Mouse (Mus musculus): ENCODE results near the gene Hps1. TPM values are rescaled to one million over a fixed set of nuclear protein-coding genes. Genes with fewer than 3 reads are reported as not detected.

Gene Hps1
- polyA plus RNA-seq, 1 experiment from 2014 or later = 18.6 TPM

DNA sequence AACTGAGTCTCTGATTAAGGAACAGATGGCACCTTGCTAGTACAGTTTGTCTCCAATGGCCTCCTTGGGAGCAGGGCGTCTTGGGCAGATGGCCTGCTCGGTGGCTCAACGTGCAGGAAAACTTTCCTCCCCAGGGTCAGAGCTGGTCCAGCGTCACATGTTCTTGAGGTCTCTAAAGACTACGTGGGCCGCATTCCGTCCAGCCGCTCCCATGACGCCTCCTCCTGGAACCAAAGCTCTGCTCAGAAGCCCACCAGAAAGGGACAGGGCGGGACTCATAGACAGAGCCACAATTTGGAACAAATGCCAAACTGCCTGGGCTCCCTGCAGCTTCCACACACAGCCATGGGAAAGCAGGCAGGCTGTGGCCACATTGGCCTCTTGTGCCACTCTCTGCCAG is 53.0 kb downstream of the Hps1 start:
- no peak overlapping the region for H3K4me2 ChIP-seq (ENCODE audit: low read depth, low read length)
- no peak overlapping the region for H3K4me3 ChIP-seq (ENCODE audit: low read length)
- no peak overlapping the region for H3K27ac ChIP-seq (ENCODE audit: low read length)
- H3K36me3 ChIP-seq (ENCODE audit: control insufficient read depth, insufficient read depth, low read length) = no peaks in the 10 kb centered on the region
- WGBS = 89% methylated on average over 10 of the region's 10 CpGs
- H3K9ac ChIP-seq (ENCODE audit: low read depth, low read length) = no peak overlapping the region
- ATAC-seq = no peak
- no peaks in the 10 kb centered on the region for H3K27me3 ChIP-seq (replicated peaks; ENCODE audit: control insufficient read depth, insufficient read depth, low read length)
- H3K9me3 ChIP-seq (ENCODE audit: control insufficient read depth, low read length) = no peaks in the 10 kb centered on the region
- H3K4me1 ChIP-seq (ENCODE audit: control insufficient read depth, insufficient read depth, low read length) = peaks cover 29% of the 10 kb centered on the region

DNA sequence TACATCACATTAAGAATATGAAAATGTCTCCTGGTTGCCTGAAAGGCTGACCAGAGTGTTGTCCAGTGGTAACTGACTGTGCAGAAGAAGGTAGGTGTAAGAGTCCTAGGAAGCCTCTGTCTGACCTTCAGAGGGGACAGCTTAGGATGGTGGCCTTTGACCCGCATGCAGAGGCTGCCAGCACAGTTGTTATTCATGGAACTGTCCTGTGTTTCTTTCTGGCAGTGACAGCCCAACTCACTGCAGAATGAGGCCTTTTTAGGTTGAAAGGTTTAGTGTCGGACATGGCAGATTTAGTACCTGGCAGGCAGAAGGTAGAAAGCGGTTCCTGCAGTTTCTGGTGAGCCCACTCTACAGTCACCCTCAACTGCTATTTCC is 53.8 kb downstream of the Hps1 start:
- Histone ChIP-seq H3K9me3 (ENCODE audit: control insufficient read depth, low read length) (no peaks in the 10 kb centered on the region), H3K36me3 (ENCODE audit: control insufficient read depth, insufficient read depth, low read length) (no peaks in the 10 kb centered on the region), H3K9ac (ENCODE audit: low read depth, low read length) (no peak overlapping the region), H3K4me1 (ENCODE audit: control insufficient read depth, insufficient read depth, low read length) (peaks cover 29% of the 10 kb centered on the region), H3K4me3 (ENCODE audit: low read length) (no peak overlapping the region), H3K4me2 (ENCODE audit: low read depth, low read length) (no peak overlapping the region), H3K27me3 (replicated peaks; ENCODE audit: control insufficient read depth, insufficient read depth, low read length) (no peaks in the 10 kb centered on the region), H3K27ac (ENCODE audit: low read length) (peak overlapping the region; percentile 21; the same call in 1 of the 2 replicates)
- no peak for ATAC-seq
- WGBS = 79% methylated on average over 3 of the region's 3 CpGs

DNA sequence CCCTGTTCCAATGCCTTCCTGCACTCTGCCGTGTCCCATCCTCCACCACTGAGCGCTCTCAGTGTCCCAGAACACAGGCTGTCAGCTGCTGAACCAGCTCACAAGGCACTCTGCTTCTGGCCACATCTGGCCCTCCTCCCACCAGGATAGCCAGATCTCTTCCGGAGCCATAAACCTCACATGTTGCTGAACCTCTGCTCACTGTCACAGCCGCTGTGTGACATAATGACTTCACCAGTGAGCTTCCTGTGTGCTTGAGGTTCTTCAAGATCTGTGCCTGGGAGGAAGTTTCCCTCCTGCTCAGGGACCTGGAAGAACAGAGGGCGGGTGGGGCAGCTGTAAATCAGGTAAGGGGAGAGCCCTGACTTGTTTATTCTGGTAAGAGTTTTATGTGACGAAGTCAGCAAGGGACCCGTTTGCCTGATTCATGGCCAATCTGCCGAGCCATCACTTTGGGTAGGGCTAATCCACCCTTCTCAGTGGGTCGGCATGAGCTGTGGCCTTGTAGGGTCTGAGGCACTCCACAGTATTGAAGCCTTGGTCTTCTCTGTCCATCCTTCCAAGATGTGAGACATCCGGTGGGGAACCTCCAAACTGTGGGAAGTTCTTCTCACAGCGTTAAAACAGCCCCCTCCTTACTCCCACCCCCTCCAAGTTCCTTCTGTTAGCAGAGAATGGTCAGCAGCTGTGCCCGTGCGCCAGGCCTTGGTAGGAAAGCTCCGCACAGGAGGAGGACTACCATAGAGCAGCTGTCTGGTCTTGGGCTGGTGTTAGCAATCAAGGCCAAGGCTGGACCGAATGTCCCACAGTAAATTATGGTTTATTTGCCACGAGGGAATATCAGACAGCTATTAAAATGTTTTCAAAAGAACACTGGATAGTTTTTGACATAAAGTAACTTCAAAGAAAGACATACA is 54.5 kb downstream of the Hps1 start:
- Histone ChIP-seq H3K4me2 (ENCODE audit: low read depth, low read length) (no peak overlapping the region), H3K36me3 (ENCODE audit: control insufficient read depth, insufficient read depth, low read length) (no peaks in the 10 kb centered on the region), H3K4me3 (ENCODE audit: low read length) (no peak overlapping the region), H3K9me3 (ENCODE audit: control insufficient read depth, low read length) (no peaks in the 10 kb centered on the region), H3K4me1 (ENCODE audit: control insufficient read depth, insufficient read depth, low read length) (peaks cover 29% of the 10 kb centered on the region), H3K27me3 (replicated peaks; ENCODE audit: control insufficient read depth, insufficient read depth, low read length) (no peaks in the 10 kb centered on the region), H3K27ac (ENCODE audit: low read length) (peak overlapping the region; percentile 45), H3K9ac (ENCODE audit: low read depth, low read length) (0 out of 2 replicates have a peak overlapping the region, but pooled peaks have one; percentile 2)
- peak; percentile 53 for ATAC-seq
- 40% methylated on average over 16 of the region's 16 CpGs for WGBS

DNA sequence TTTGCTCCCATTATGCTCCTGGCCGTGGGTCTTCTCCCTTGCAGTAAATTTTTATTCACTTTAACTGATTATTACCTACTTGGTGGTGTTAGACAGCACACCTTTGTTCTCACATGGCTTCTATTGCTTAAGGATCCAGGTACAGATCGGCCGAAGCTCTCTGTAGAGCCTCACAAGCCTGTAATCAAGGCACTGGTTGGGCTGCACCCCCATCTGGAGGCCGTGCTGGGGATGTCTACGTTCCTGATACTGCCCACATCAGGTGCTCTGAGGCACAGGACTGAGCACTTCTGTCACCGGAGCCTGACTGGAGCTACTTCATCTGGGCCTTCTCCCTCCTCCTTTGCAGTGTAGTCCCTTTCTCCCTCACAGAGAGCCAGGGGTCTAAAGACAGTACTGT is 56.5 kb downstream of the Hps1 start:
- Histone ChIP-seq H3K4me2 (ENCODE audit: low read depth, low read length) (no peak overlapping the region), H3K27me3 (replicated peaks; ENCODE audit: control insufficient read depth, insufficient read depth, low read length) (no peaks in the 10 kb centered on the region), H3K36me3 (ENCODE audit: control insufficient read depth, insufficient read depth, low read length) (no peaks in the 10 kb centered on the region), H3K9ac (ENCODE audit: low read depth, low read length) (no peak overlapping the region), H3K9me3 (ENCODE audit: control insufficient read depth, low read length) (no peaks in the 10 kb centered on the region), H3K27ac (ENCODE audit: low read length) (peak overlapping the region; percentile 46), H3K4me1 (ENCODE audit: control insufficient read depth, insufficient read depth, low read length) (peaks cover 38% of the 10 kb centered on the region), H3K4me3 (ENCODE audit: low read length) (no peak overlapping the region)
- WGBS = 64% methylated on average over 6 of the region's 6 CpGs
- ATAC-seq = peak; percentile 45; the same call in 1 of the 2 replicates

DNA sequence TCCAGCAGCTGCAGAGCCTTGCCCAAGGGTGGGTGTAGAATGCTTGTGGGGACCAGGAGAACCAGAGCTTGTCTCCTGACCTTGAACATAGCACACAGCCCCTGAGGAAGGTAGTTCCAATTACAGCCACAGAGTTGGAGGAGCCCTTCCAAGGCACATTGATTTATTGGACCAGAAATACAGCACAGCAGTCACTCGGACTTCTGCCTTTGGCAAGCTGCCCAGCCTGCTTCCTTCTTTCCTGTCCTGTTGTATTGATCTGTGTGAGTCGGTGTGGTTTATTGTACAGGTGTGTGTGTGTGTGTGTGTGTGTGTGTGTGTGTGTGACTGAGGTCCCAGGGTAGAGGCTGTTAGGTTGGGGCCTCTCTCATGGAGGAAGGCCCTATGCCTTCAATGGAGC is 57.3 kb downstream of the Hps1 start:
- peaks cover 38% of the 10 kb centered on the region for H3K4me1 ChIP-seq (ENCODE audit: control insufficient read depth, insufficient read depth, low read length)
- H3K4me3 ChIP-seq (ENCODE audit: low read length) = no peak overlapping the region
- H3K27ac ChIP-seq (ENCODE audit: low read length) = peak overlapping the region; percentile 46; the same call in 1 of the 2 replicates
- ATAC-seq = peak; percentile 83
- no peak overlapping the region for H3K9ac ChIP-seq (ENCODE audit: low read depth, low read length)
- no peaks in the 10 kb centered on the region for H3K9me3 ChIP-seq (ENCODE audit: control insufficient read depth, low read length)
- no peak overlapping the region for H3K4me2 ChIP-seq (ENCODE audit: low read depth, low read length)
- no peaks in the 10 kb centered on the region for H3K36me3 ChIP-seq (ENCODE audit: control insufficient read depth, insufficient read depth, low read length)
- WGBS = 6% methylated on average over 2 of the region's 2 CpGs
- no peaks in the 10 kb centered on the region for H3K27me3 ChIP-seq (replicated peaks; ENCODE audit: control insufficient read depth, insufficient read depth, low read length)

DNA sequence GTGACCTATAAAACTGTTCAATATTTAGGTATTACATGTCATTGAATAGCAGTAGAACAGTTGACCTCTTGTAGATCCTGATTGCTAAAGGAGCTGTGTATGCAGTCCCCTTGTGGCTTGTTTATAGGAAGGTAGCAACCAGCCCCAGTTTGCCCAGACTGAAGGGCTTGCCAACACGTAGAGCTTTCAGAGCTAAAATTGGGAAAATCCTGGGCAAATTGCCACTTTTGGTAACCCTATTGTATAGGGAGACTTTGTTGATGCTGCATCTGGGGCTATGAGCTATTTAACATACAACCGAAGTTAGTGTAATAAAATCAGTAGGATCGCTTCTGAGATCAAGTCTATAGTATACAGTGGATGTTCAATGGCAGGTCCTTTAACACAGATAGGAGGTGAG is 61.7 kb downstream of the Hps1 start:
- H3K4me3 ChIP-seq (ENCODE audit: low read length) = no peak overlapping the region
- ATAC-seq = no peak
- no peak overlapping the region for H3K27ac ChIP-seq (ENCODE audit: low read length)
- WGBS = 84% methylated on average over 3 of the region's 3 CpGs
- H3K4me1 ChIP-seq (ENCODE audit: control insufficient read depth, insufficient read depth, low read length) = peaks cover 26% of the 10 kb centered on the region
- no peak overlapping the region for H3K9ac ChIP-seq (ENCODE audit: low read depth, low read length)
- no peaks in the 10 kb centered on the region for H3K27me3 ChIP-seq (replicated peaks; ENCODE audit: control insufficient read depth, insufficient read depth, low read length)
- H3K9me3 ChIP-seq (ENCODE audit: control insufficient read depth, low read length) = no peaks in the 10 kb centered on the region
- no peak overlapping the region for H3K4me2 ChIP-seq (ENCODE audit: low read depth, low read length)
- no peaks in the 10 kb centered on the region for H3K36me3 ChIP-seq (ENCODE audit: control insufficient read depth, insufficient read depth, low read length)

DNA sequence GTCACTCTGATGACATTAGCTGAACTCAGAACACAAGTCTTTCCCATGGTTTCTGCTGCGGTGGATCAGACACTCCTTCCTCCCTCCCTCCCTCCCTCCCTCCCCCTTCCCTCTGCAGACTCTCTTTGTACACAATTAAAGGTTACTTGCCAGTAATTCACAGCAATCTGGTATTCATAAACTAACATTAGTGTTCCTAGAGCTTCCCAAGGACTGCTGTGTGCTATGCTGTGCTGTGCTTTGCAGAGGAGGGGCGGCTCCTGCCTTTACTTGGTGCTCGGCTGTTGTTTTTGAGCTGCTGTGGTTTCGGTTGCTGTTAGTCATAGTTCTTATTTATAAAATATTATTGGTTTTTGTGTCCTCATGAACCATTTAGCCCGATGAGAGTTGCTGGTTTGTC is 62.1 kb downstream of the Hps1 start:
- H3K36me3 ChIP-seq (ENCODE audit: control insufficient read depth, insufficient read depth, low read length) = no peaks in the 10 kb centered on the region
- no peak for ATAC-seq

DNA sequence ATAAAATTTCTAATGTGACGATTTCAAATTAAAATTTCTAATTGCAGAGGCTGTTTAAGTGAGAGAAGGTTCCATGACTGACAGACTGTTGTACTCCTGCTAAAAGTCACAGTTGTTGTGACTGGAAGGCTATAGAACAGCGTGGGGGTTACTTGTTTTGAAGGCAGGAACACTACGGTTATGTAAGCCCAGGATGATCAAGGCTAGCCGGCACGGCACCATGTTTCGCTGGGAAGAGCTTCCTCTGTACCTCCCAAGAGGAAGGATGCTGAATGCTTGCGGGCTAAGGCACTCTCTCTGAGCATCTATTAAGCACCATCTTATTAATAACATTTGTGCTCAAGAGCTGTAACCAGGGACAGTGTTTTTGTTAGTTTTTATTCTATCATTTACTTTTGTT is 63.3 kb downstream of the Hps1 start:
- Histone ChIP-seq H3K27me3 (replicated peaks; ENCODE audit: control insufficient read depth, insufficient read depth, low read length) (no peaks in the 10 kb centered on the region), H3K27ac (ENCODE audit: low read length) (no peak overlapping the region), H3K9ac (ENCODE audit: low read depth, low read length) (no peak overlapping the region), H3K4me1 (ENCODE audit: control insufficient read depth, insufficient read depth, low read length) (peaks cover 12% of the 10 kb centered on the region), H3K9me3 (ENCODE audit: control insufficient read depth, low read length) (no peaks in the 10 kb centered on the region), H3K36me3 (ENCODE audit: control insufficient read depth, insufficient read depth, low read length) (no peaks in the 10 kb centered on the region), H3K4me3 (ENCODE audit: low read length) (no peak overlapping the region), H3K4me2 (ENCODE audit: low read depth, low read length) (no peak overlapping the region)
- ATAC-seq = no peak
- 70% methylated on average over 7 of the region's 7 CpGs for WGBS

More for the DNA sequence above, 62.1 kb downstream of the Hps1 start:
- Histone ChIP-seq H3K4me1 (ENCODE audit: control insufficient read depth, insufficient read depth, low read length) (peaks cover 21% of the 10 kb centered on the region), H3K27ac (ENCODE audit: low read length) (no peak overlapping the region), H3K27me3 (replicated peaks; ENCODE audit: control insufficient read depth, insufficient read depth, low read length) (no peaks in the 10 kb centered on the region), H3K9me3 (ENCODE audit: control insufficient read depth, low read length) (no peaks in the 10 kb centered on the region), H3K4me3 (ENCODE audit: low read length) (no peak overlapping the region), H3K4me2 (ENCODE audit: low read depth, low read length) (no peak overlapping the region), H3K9ac (ENCODE audit: low read depth, low read length) (no peak overlapping the region)
- 58% methylated on average over 5 of the region's 5 CpGs for WGBS

DNA sequence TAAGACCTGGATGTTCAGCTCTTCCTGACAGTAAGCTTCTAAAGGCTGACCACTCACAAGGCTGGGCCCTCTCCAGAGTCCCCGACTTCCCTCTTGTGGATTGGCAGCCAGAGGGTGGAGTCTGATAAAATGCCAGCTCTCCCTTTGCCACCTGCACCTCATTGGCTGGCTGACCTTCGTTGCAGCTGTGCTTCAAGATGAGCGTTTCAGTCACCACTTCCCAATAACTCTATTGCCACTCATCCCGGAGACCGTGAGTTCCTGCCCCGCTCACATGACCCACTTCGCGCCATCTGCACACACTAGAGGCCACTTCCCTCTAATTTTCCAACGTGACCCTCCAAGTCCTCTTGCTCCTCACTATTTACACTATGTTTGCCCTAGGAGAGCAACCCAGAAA is 66.0 kb downstream of the Hps1 start:
- no peak for ATAC-seq
- Histone ChIP-seq H3K27ac (ENCODE audit: low read length) (no peak overlapping the region), H3K4me3 (ENCODE audit: low read length) (no peak overlapping the region), H3K27me3 (replicated peaks; ENCODE audit: control insufficient read depth, insufficient read depth, low read length) (no peaks in the 10 kb centered on the region), H3K36me3 (ENCODE audit: control insufficient read depth, insufficient read depth, low read length) (no peaks in the 10 kb centered on the region), H3K4me2 (ENCODE audit: low read depth, low read length) (no peak overlapping the region), H3K4me1 (ENCODE audit: control insufficient read depth, insufficient read depth, low read length) (peaks cover 3% of the 10 kb centered on the region), H3K9ac (ENCODE audit: low read depth, low read length) (no peak overlapping the region), H3K9me3 (ENCODE audit: control insufficient read depth, low read length) (no peaks in the 10 kb centered on the region)
- 80% methylated on average over 9 of the region's 9 CpGs for WGBS
